Mouse (Mus musculus) lung, postnatal 0 days (tissue): ENCODE data around the gene Gm5678.

ENCODE experiments used
- CTCF ChIP-seq: IDR thresholded peaks from 2 replicates; pipeline ENCODE4 v1.5.1; 2016; ENCODE audit warnings: antibody characterized with exemption, mild to moderate bottlenecking
- EP300 ChIP-seq: IDR thresholded peaks from 2 replicates; pipeline ENCODE4 v1.6.1; 2016; ENCODE audit warnings: antibody characterized with exemption, mild to moderate bottlenecking, control low read depth

DNA sequence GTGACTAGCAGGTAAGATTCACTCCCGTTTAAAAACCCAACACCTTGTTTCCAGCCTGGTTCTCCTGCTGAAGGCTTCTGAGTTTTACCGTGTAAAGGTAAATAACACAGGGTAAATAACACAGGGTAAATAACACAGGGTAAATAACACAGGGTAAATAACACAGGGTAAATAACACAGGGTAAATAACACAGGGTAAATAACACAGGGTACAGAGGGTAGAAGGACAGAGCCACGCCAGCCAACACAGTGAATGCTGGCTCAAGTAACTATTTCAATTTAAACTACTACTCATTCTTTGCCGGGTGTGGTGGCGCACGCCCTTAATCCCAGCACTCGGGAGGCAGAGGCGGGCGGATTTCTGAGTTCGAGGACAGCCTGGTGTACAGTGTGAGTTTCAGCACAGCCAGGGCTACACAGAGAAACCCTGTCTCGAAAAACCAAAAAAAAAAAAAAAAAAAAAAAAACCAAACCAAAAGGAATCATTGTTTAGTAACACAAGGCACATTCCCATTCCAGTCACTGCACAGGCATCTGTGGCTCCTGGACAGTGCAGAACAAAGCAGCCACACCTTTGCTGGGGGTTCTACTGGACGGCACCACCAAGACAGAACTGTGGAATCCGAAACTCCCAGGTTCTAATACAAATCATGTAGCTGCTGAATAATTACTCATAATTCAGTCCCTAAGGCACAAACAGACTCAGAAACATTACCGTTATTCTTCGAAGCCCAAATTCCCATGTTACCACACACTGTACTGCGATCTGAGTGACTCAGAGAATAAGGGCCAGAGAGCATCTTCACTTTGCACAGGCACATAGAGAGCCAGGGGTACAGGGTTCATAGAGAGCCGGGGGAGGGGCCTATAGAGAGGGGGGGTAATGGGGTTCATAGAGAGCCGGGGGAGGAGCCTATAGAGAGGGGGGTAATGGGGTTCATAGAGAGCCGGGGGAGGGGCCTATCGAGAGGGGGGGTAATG is 36.2 kb upstream of the Gm5678 start:
- TF ChIP-seq CTCF (no peak), EP300 (no peak)
